Mouse (Mus musculus): Measurements from ENCODE around the gene Gm21905. TPM values are rescaled to one million over a fixed set of nuclear protein-coding genes. Genes with fewer than 3 reads are reported as not detected.

The Gm21905 gene
- total RNA-seq, 1 experiment, result not detected

DNA sequence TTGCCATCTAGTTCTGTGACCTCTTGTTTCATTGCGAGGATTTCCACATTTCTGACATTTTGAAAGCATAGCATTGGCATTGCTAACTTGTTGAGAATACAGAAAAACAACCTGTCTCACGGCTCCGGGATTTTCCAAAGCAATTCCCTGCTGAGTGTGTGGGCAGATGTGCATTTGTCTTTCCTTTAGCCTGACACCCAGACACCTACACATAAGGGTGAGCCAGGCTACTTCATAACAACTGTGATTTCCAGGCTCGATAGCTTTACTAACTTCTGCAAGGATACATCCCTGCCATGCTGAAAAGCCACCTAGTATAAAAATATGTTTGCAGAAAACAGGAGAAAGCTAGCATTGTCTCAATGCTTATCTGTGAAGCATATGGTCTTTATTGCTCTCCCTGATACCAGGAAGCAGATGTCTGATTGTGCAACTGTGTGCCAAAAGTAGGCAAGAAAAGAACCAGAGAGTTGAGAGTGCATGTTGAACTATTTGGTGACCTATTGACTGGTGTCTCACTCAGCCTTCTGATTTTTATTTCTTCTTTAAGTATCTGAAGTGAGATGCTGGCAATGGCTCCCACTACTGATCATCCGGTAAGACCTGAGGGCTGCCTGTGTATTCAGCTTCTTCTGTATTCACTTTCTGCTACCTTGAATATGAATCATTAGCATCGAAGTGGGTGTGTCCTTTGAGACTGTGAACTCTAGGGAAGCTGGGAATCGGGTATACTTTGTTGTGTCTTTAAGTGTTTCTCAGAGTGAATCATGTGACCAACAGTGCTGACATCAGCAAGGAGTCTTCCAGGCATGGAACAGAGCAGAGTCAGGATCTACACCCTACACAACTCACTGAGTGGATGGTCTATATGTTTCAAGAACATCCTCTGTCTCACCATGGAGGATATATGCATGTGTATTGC, 15.7 kb upstream of the Gm21905 start:
- H3K4me3 ChIP-seq (ENCODE audit: insufficient read depth in 1 of 2, low read depth in 1 of 2, low read length in 2 of 2, poor library complexity in 1 of 2, severe bottlenecking in 1 of 2), result no peak overlapping the region
- in situ Hi-C loops (cut with MboI; ENCODE audit: low sequenced_read_pairs in 2 of 2, unreplicated experiment in 2 of 2), result no loop called here
- H3K9ac ChIP-seq (ENCODE audit: insufficient read depth, low read depth, low read length, poor library complexity, severe bottlenecking), result no peak overlapping the region
- H3K9me3 ChIP-seq (ENCODE audit: control insufficient read depth, insufficient read depth, low read depth, low read length), result no peaks in the 10 kb centered on the region
- no peaks in the 10 kb centered on the region; a peak in 1 of 4 replicates for H3K4me1 ChIP-seq (ENCODE audit: control insufficient read depth in 2 of 2, insufficient read depth in 2 of 2, low read length in 2 of 2, poor library complexity in 1 of 2)
- H3K27ac ChIP-seq (ENCODE audit: insufficient read depth, low read depth, low read length, poor library complexity, severe bottlenecking), result no peak overlapping the region
- H3K36me3 ChIP-seq (ENCODE audit: control insufficient read depth, insufficient read depth, low read length, poor library complexity, severe bottlenecking), result no peaks in the 10 kb centered on the region
- TF ChIP-seq ZC3H11A (IDR thresholded peaks at IDR 0.05; ENCODE audit: borderline replicate concordance, low read depth, low read length) (no peak), CHD2 (IDR thresholded peaks at IDR 0.05; ENCODE audit: low read depth, low read length) (no peak), ZNF384 (IDR thresholded peaks at IDR 0.05; ENCODE audit: low read depth, low read length) (no peak), MAFK (IDR thresholded peaks at IDR 0.05; ENCODE audit: insufficient read depth, low read depth, low read length) (no peak), HCFC1 (IDR thresholded peaks at IDR 0.05; ENCODE audit: borderline replicate concordance, insufficient read depth, low read length) (no peak)
- no peak for DNase-seq (ENCODE audit: low read depth, low spot score)

DNA sequence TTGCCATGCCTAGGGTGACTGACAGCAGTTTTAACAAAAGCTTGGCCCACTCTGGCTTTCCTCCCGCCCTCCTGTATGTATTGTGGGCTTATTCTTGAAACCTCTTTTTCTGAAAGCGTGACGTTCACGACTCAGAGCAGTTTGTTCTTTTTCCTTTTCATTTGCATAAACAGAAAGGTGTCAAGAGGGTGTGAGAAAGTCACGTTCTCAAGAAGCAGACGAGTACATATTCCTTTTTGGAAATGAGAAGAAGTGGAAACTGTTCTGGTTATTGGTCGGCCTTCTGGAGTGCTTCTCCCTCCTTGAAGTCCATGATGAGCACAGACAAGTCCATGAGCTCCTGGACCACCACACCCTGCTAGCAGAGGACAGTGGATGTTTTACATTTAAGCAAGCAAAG, 9.3 kb upstream of the Gm21905 start:
- DNase-seq (ENCODE audit: low read depth, low spot score), result no peak
- TF ChIP-seq HCFC1 (IDR thresholded peaks at IDR 0.05; ENCODE audit: borderline replicate concordance, insufficient read depth, low read length), result no peak
- no peak for TF ChIP-seq ZC3H11A (IDR thresholded peaks at IDR 0.05; ENCODE audit: borderline replicate concordance, low read depth, low read length)
- no peak for TF ChIP-seq MAFK (IDR thresholded peaks at IDR 0.05; ENCODE audit: insufficient read depth, low read depth, low read length)
- TF ChIP-seq CHD2 (IDR thresholded peaks at IDR 0.05; ENCODE audit: low read depth, low read length), result no peak
- no peak for TF ChIP-seq ZNF384 (IDR thresholded peaks at IDR 0.05; ENCODE audit: low read depth, low read length)

DNA sequence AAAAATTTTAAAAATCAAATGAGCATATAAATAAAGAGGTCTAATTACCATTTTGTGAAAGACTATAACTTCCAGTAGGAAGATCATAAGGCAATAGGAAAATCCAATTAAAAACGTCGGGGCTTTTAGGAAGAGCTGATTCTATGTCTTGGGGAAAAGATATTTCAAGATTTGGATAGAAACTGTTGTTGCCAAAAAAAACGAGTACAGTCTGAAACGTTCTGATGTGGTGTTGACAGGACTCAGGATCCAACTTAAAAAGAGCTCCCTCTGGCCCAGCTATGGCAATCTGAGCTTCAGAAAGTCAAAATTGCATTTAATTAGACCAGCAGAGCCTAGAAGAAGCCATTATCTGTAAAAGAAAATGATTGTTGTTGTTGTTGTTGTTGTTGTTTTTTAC, 7.9 kb upstream of the Gm21905 start:
- DNase-seq (ENCODE audit: low read depth, low spot score), result no peak
- Histone ChIP-seq H3K4me3 (ENCODE audit: insufficient read depth in 1 of 2, low read depth in 1 of 2, low read length in 2 of 2, poor library complexity in 1 of 2, severe bottlenecking in 1 of 2) (no peak overlapping the region), H3K9me3 (ENCODE audit: control insufficient read depth, insufficient read depth, low read depth, low read length) (no peaks in the 10 kb centered on the region), H3K9ac (ENCODE audit: insufficient read depth, low read depth, low read length, poor library complexity, severe bottlenecking) (no peak overlapping the region), H3K27ac (ENCODE audit: insufficient read depth, low read depth, low read length, poor library complexity, severe bottlenecking) (no peak overlapping the region), H3K4me1 (ENCODE audit: control insufficient read depth in 2 of 2, insufficient read depth in 2 of 2, low read length in 2 of 2, poor library complexity in 1 of 2) (no peaks in the 10 kb centered on the region), H3K36me3 (ENCODE audit: control insufficient read depth, insufficient read depth, low read length, poor library complexity, severe bottlenecking) (no peaks in the 10 kb centered on the region)
- in situ Hi-C loops (cut with MboI; ENCODE audit: low sequenced_read_pairs in 2 of 2, unreplicated experiment in 2 of 2), result no loop called here
- TF ChIP-seq HCFC1 (IDR thresholded peaks at IDR 0.05; ENCODE audit: borderline replicate concordance, insufficient read depth, low read length) (no peak), CHD2 (IDR thresholded peaks at IDR 0.05; ENCODE audit: low read depth, low read length) (no peak), ZC3H11A (IDR thresholded peaks at IDR 0.05; ENCODE audit: borderline replicate concordance, low read depth, low read length) (no peak)

More for the DNA sequence above, 9.3 kb upstream of the Gm21905 start:
- Histone ChIP-seq H3K4me3 (ENCODE audit: insufficient read depth in 1 of 2, low read depth in 1 of 2, low read length in 2 of 2, poor library complexity in 1 of 2, severe bottlenecking in 1 of 2) (no peak overlapping the region), H3K4me1 (ENCODE audit: control insufficient read depth in 2 of 2, insufficient read depth in 2 of 2, low read length in 2 of 2, poor library complexity in 1 of 2) (no peaks in the 10 kb centered on the region; a peak in 1 of 4 replicates), H3K9ac (ENCODE audit: insufficient read depth, low read depth, low read length, poor library complexity, severe bottlenecking) (no peak overlapping the region), H3K36me3 (ENCODE audit: control insufficient read depth, insufficient read depth, low read length, poor library complexity, severe bottlenecking) (no peaks in the 10 kb centered on the region), H3K9me3 (ENCODE audit: control insufficient read depth, insufficient read depth, low read depth, low read length) (no peaks in the 10 kb centered on the region), H3K27ac (ENCODE audit: insufficient read depth, low read depth, low read length, poor library complexity, severe bottlenecking) (no peak overlapping the region)
- in situ Hi-C loops (cut with MboI; ENCODE audit: low sequenced_read_pairs in 2 of 2, unreplicated experiment in 2 of 2), result no loop called here

DNA sequence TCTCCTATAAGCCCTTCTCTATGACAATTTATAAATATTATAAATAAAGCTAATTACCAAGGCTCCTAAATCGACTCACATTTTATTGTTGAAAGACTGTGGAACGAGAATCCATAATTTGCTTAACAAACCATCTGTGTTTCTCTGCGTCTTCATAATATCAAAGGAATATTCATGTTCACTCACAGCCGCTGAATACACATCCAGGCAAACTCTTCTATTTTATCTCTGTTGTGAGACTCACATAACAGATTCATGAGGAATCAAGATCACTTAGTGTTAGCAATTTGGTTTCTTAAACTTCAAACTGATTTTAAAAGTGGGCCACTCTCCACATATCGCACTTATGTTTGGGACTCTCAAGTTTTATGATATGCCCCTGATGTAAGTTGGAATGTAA, 1.9 kb upstream of the Gm21905 start:
- TF ChIP-seq MAFK (IDR thresholded peaks at IDR 0.05; ENCODE audit: insufficient read depth, low read depth, low read length) (no peak), ZNF384 (IDR thresholded peaks at IDR 0.05; ENCODE audit: low read depth, low read length) (no peak), HCFC1 (IDR thresholded peaks at IDR 0.05; ENCODE audit: borderline replicate concordance, insufficient read depth, low read length) (no peak), ZC3H11A (IDR thresholded peaks at IDR 0.05; ENCODE audit: borderline replicate concordance, low read depth, low read length) (no peak)
- in situ Hi-C loops (cut with MboI; ENCODE audit: low sequenced_read_pairs in 2 of 2, unreplicated experiment in 2 of 2), result no loop called here
- no peak for DNase-seq (ENCODE audit: low read depth, low spot score)
- H3K27ac ChIP-seq (ENCODE audit: insufficient read depth, low read depth, low read length, poor library complexity, severe bottlenecking), result no peak overlapping the region
- no peak overlapping the region for H3K9ac ChIP-seq (ENCODE audit: insufficient read depth, low read depth, low read length, poor library complexity, severe bottlenecking)
- no peaks in the 10 kb centered on the region for H3K36me3 ChIP-seq (ENCODE audit: control insufficient read depth, insufficient read depth, low read length, poor library complexity, severe bottlenecking)
- H3K4me3 ChIP-seq (ENCODE audit: insufficient read depth in 1 of 2, low read depth in 1 of 2, low read length in 2 of 2, poor library complexity in 1 of 2, severe bottlenecking in 1 of 2), result no peak overlapping the region
- H3K4me1 ChIP-seq (ENCODE audit: control insufficient read depth in 2 of 2, insufficient read depth in 2 of 2, low read length in 2 of 2, poor library complexity in 1 of 2), result no peaks in the 10 kb centered on the region
- H3K9me3 ChIP-seq (ENCODE audit: control insufficient read depth, insufficient read depth, low read depth, low read length), result no peaks in the 10 kb centered on the region

Data from ES-E14 (cell line).